Mouse (Mus musculus) urinary bladder, adult 18-20 months (tissue): ENCODE measurements around the gene Rbbp4.

Source experiments
- DNase-seq, 2 experiments: peaks; one replicate each; pipeline ENCODE4 v3.0.0; 2022; ENCODE audit warnings: low spot score in 2 of 2, mixed read lengths in 2 of 2

Gene Rbbp4

GRCm38 (mm10) chr4:129353176-129353575, 18.0 kb upstream of the Rbbp4 start:
- DNase-seq, result no peak

- DNase-seq, result no peak
Measured at GRCm38 (mm10) chr4:129351111-129351510, 15.9 kb upstream of the Rbbp4 start.

GRCm38 (mm10) chr4:129350644-129351043, 15.5 kb upstream of the Rbbp4 start:
- peak; percentile 41 to 48 for DNase-seq

GRCm38 (mm10) chr4:129346481-129347154, 11.4 kb upstream of the Rbbp4 start:
- no peak for DNase-seq

GRCm38 (mm10) chr4:129342705-129343104, 7.5 kb upstream of the Rbbp4 start:
- no peak for DNase-seq

- DNase-seq, result no peak
Measured at GRCm38 (mm10) chr4:129341888-129342287, 6.7 kb upstream of the Rbbp4 start.

GRCm38 (mm10) chr4:129339743-129340142, 4.6 kb upstream of the Rbbp4 start:
- no peak for DNase-seq

- no peak for DNase-seq
Measured at GRCm38 (mm10) chr4:129336291-129336690, 1.1 kb upstream of the Rbbp4 start.

GRCm38 (mm10) chr4:129334677-129335215, 424 bp downstream of the Rbbp4 start:
- peak in 1 of 2 experiments; percentile 37 for DNase-seq

GRCm38 (mm10) chr4:129332846-129333245, 2.3 kb downstream of the Rbbp4 start:
- no peak for DNase-seq

GRCm38 (mm10) chr4:129326191-129326590, 9.0 kb downstream of the Rbbp4 start:
- DNase-seq, result no peak

GRCm38 (mm10) chr4:129324756-129325155, 10.4 kb downstream of the Rbbp4 start:
- peak in 1 of 2 experiments; percentile 28 for DNase-seq

GRCm38 (mm10) chr4:129323491-129323890, 11.7 kb downstream of the Rbbp4 start:
- DNase-seq, result no peak

- DNase-seq, result no peak
Measured at GRCm38 (mm10) chr4:129322042-129322441, 13.1 kb downstream of the Rbbp4 start.

GRCm38 (mm10) chr4:129320876-129321275, 14.3 kb downstream of the Rbbp4 start:
- no peak for DNase-seq

- no peak for DNase-seq
Measured at GRCm38 (mm10) chr4:129313886-129314285, 21.3 kb downstream of the Rbbp4 start.

- no peak for DNase-seq
Measured at GRCm38 (mm10) chr4:129307936-129308335, 27.2 kb downstream of the Rbbp4 start.

- no peak for DNase-seq
Measured at GRCm38 (mm10) chr4:129304306-129304705, 30.9 kb downstream of the Rbbp4 start.

- DNase-seq, result no peak
Measured at GRCm38 (mm10) chr4:129303816-129304215, 31.4 kb downstream of the Rbbp4 start.

- DNase-seq, result no peak
Measured at GRCm38 (mm10) chr4:129303401-129303800, 31.8 kb downstream of the Rbbp4 start.

GRCm38 (mm10) chr4:129299121-129299520, 36.0 kb downstream of the Rbbp4 start:
- DNase-seq, result no peak

- no peak for DNase-seq
Measured at GRCm38 (mm10) chr4:129297724-129298123, 37.4 kb downstream of the Rbbp4 start.

GRCm38 (mm10) chr4:129296066-129296465, 39.1 kb downstream of the Rbbp4 start:
- no peak for DNase-seq

GRCm38 (mm10) chr4:129295188-129295587, 40.0 kb downstream of the Rbbp4 start:
- DNase-seq, result no peak
